Mouse (Mus musculus) thymus, postnatal 14 days (tissue): ENCODE data around the gene Ltbp1.
A peak's percentile ranks its signal among the peaks of the same experiment; 100 is the strongest.

Experiments
- DNase-seq: peaks from one replicate; pipeline ENCODE4 v3.0.0; 2021

Gene Ltbp1

GRCm38 (mm10) chr17:75371650-75372049 lies 366.3 kb downstream of the Ltbp1 start:
- no peak for DNase-seq

GRCm38 (mm10) chr17:75372371-75372770 lies 367.0 kb downstream of the Ltbp1 start:
- DNase-seq, result peak; percentile 36

- DNase-seq, result no peak
Measured at GRCm38 (mm10) chr17:75374287-75375024, 369.1 kb downstream of the Ltbp1 start.

- no peak for DNase-seq
Measured at GRCm38 (mm10) chr17:75378256-75378871, 373.0 kb downstream of the Ltbp1 start.

GRCm38 (mm10) chr17:75380167-75380566 lies 374.8 kb downstream of the Ltbp1 start:
- no peak for DNase-seq

GRCm38 (mm10) chr17:75388402-75388801 lies 383.0 kb downstream of the Ltbp1 start:
- no peak for DNase-seq

- no peak for DNase-seq
Measured at GRCm38 (mm10) chr17:75390142-75390541, 384.8 kb downstream of the Ltbp1 start.

- DNase-seq, result no peak
Measured at GRCm38 (mm10) chr17:75391429-75392192, 386.2 kb downstream of the Ltbp1 start.

- no peak for DNase-seq
Measured at GRCm38 (mm10) chr17:75406405-75406804, 401.0 kb downstream of the Ltbp1 start.

GRCm38 (mm10) chr17:75416861-75417260 lies 411.5 kb downstream of the Ltbp1 start:
- no peak for DNase-seq

- DNase-seq, result no peak
Measured at GRCm38 (mm10) chr17:75434152-75434551, 428.8 kb downstream of the Ltbp1 start.

- DNase-seq, result no peak
Measured at GRCm38 (mm10) chr17:75434871-75435270, 429.5 kb downstream of the Ltbp1 start.

GRCm38 (mm10) chr17:75435599-75435998 lies 430.2 kb downstream of the Ltbp1 start, which contains the start of gene Rasgrp3:
Gene Rasgrp3, plus strand, starts transcription at chr17:75435896.
- no peak for DNase-seq

- DNase-seq, result no peak
Measured at GRCm38 (mm10) chr17:75436095-75436494, 430.7 kb downstream of the Ltbp1 start.

- DNase-seq, result no peak
Measured at GRCm38 (mm10) chr17:75436819-75437218, 431.5 kb downstream of the Ltbp1 start.

GRCm38 (mm10) chr17:75437239-75437750 lies 431.9 kb downstream of the Ltbp1 start:
- DNase-seq, result no peak

- DNase-seq, result no peak
Measured at GRCm38 (mm10) chr17:75438162-75438561, 432.8 kb downstream of the Ltbp1 start.

GRCm38 (mm10) chr17:75439062-75439461 lies 433.7 kb downstream of the Ltbp1 start:
- no peak for DNase-seq

GRCm38 (mm10) chr17:75440619-75441018 lies 435.3 kb downstream of the Ltbp1 start:
- DNase-seq, result no peak

- no peak for DNase-seq
Measured at GRCm38 (mm10) chr17:75441260-75441830, 436.0 kb downstream of the Ltbp1 start.
